Mouse (Mus musculus) kidney, embryonic 14.5 days (tissue): ENCODE results near the gene Clpp. TPM values are rescaled to one million over a fixed set of nuclear protein-coding genes. Genes with fewer than 3 reads are reported as not detected.

Experiments
- ATAC-seq: fragments of 200-750 bp; cut with Nextera tagmentation; 2 replicates; pipeline ENCODE4 v1.8.0; 2017; ENCODE audit warnings: moderate number of reproducible peaks, mild to moderate bottlenecking, moderate TSS enrichment, moderate library complexity; ENCODE audit not compliant: low FRiP score, low TSS enrichment
- H3K27ac ChIP-seq: fragments of 300-500 bp; sonication (generic); 2 replicates; pipeline ENCODE4 v1.5.1; 2014; ENCODE audit warnings: low read depth, mild to moderate bottlenecking, low read length, moderate library complexity, mixed read lengths
- H3K27me3 ChIP-seq: fragments of 300-500 bp; sonication (generic); 2 replicates; pipeline ENCODE4 v1.6.1; 2014; ENCODE audit warnings: mild to moderate bottlenecking, low read length; ENCODE audit not compliant: control insufficient read depth, insufficient read depth
- H3K36me3 ChIP-seq: fragments of 300-500 bp; sonication (generic); 2 replicates; pipeline ENCODE4 v1.6.1; 2014; ENCODE audit warnings: low read length, mixed read lengths; ENCODE audit not compliant: control insufficient read depth, insufficient read depth
- H3K4me1 ChIP-seq: fragments of 300-500 bp; sonication (generic); 2 replicates; pipeline ENCODE4 v1.6.1; 2014; ENCODE audit warnings: low read length, mixed read lengths; ENCODE audit not compliant: control insufficient read depth, insufficient read depth
- H3K4me2 ChIP-seq: fragments of 300-500 bp; sonication (generic); replicated peaks from 2 replicates; pipeline ENCODE4 v1.6.1; 2014; ENCODE audit warnings: low read depth, mild to moderate bottlenecking, low read length
- H3K4me3 ChIP-seq: fragments of 300-500 bp; sonication (generic); 2 replicates; pipeline ENCODE4 v1.5.1; 2014; ENCODE audit warnings: mild to moderate bottlenecking, low read length
- H3K9ac ChIP-seq: fragments of 300-500 bp; sonication (generic); 2 replicates; pipeline ENCODE4 v1.6.1; 2014; ENCODE audit warnings: low read depth, mild to moderate bottlenecking, low read length, moderate library complexity
- H3K9me3 ChIP-seq: fragments of 300-500 bp; sonication (generic); 2 replicates; pipeline ENCODE4 v1.6.1; 2016; ENCODE audit warnings: low read length; ENCODE audit not compliant: control insufficient read depth
- WGBS: fragments of 180-500 bp; shearing (Covaris S2); extraction: QIAGEN DNeasy Blood & Tissue Kit; methylation state at CpG from one replicate; pipeline ENCODE4 v1.1.7; 2014; 5-methylcytosine and 5-hydroxymethylcytosine counted together
- polyA plus RNA-seq: library from polyadenylated mRNA; unstranded; fragments of >200 nt; fragmentation: Nextera tagmentation; extraction: Ambion mirVana; gene quantifications from 2 replicates; pipeline ENCODE4 v1.2.1, GENCODE M21; 2014

Gene Clpp
- polyA plus RNA-seq, 1 experiment from 2014 or later = 173 TPM

DNA sequence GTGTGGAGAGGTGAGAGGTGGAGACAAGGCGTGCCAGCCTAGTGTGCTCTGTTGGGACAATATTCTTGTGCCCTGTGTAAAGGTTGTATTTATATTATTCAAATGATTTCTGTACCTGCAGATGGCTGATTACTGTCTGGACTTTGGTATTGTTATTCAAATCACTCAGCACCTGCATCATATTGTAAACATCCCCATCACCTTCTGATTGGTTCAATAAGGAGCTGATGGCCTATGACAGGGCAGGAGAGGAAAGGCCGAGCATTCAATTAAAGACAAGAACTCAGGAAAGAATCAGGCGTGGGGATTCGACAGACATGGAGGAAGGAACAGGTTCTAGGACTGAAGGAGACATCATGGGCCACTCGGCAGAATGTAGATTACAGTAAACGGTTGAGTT, 26.5 kb upstream of the Clpp start:
- no peaks in the 10 kb centered on the region for H3K36me3 ChIP-seq
- no peak for ATAC-seq

DNA sequence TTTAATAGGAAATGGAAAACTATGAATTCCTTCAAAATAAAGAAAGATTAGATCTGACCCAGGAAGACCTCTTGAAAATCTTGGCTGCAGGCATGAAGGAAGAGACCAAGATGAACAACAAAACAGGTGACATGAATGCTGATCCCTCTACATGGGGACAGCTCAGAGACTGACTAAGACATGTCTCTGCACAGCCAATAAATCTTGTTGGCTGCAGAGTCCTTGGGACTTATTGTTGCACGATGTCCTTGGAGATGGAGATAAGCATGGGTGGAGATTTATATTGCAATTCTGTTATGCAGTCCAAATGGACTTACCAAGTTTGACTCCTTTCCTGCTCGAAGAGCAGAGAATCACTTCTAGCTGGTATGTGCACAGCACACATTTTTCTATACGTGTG, 20.8 kb upstream of the Clpp start:
- ATAC-seq = no peak
- H3K9ac ChIP-seq = no peak overlapping the region
- no peaks in the 10 kb centered on the region for H3K36me3 ChIP-seq
- H3K27me3 ChIP-seq = 0 out of 2 replicates have a peak, but pooled peaks cover 3% of the 10 kb centered on the region
- no peaks in the 10 kb centered on the region for H3K4me1 ChIP-seq
- no peaks in the 10 kb centered on the region for H3K9me3 ChIP-seq
- 63% methylated on average over 3 of the region's 3 CpGs for WGBS
- H3K4me3 ChIP-seq = no peak overlapping the region
- H3K27ac ChIP-seq = no peak overlapping the region
- no peak overlapping the region for H3K4me2 ChIP-seq

More for the DNA sequence above, 26.5 kb upstream of the Clpp start:
- Histone ChIP-seq H3K4me2 (no peak overlapping the region), H3K4me1 (no peaks in the 10 kb centered on the region), H3K27ac (no peak overlapping the region), H3K9me3 (peaks cover 2% of the 10 kb centered on the region; the same call in 1 of the 2 replicates), H3K4me3 (no peak overlapping the region), H3K27me3 (0 out of 2 replicates have a peak, but pooled peaks cover 3% of the 10 kb centered on the region), H3K9ac (no peak overlapping the region)
- whole genome bisulfite sequencing = 81% methylated on average over 6 of the region's 6 CpGs

DNA sequence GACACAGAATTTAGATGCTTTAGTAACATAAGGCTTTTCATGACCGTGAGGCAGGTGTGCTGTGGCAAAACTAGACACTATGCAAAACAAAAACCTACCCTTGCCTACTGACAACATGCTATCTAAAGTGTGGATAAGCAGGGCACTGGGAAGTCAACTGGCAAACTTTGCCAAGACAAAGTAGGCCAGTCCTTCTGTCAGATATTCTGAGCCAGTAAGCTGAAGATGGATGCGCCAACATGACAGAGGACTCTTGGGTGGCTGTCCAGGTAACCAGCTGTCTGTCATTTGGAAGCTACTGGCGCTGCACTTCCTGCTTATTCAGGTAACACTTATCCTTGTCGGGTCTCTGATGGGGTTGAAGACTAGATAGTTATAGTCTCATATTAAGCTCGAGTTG, 20.0 kb upstream of the Clpp start:
- no peak overlapping the region for H3K9ac ChIP-seq
- H3K36me3 ChIP-seq = no peaks in the 10 kb centered on the region
- WGBS = 72% methylated on average over 5 of the region's 5 CpGs
- no peak overlapping the region for H3K4me3 ChIP-seq
- ATAC-seq = no peak
- no peak overlapping the region for H3K4me2 ChIP-seq
- H3K4me1 ChIP-seq = no peaks in the 10 kb centered on the region
- H3K9me3 ChIP-seq = no peaks in the 10 kb centered on the region
- 0 out of 2 replicates have a peak, but pooled peaks cover 3% of the 10 kb centered on the region for H3K27me3 ChIP-seq
- no peak overlapping the region for H3K27ac ChIP-seq

DNA sequence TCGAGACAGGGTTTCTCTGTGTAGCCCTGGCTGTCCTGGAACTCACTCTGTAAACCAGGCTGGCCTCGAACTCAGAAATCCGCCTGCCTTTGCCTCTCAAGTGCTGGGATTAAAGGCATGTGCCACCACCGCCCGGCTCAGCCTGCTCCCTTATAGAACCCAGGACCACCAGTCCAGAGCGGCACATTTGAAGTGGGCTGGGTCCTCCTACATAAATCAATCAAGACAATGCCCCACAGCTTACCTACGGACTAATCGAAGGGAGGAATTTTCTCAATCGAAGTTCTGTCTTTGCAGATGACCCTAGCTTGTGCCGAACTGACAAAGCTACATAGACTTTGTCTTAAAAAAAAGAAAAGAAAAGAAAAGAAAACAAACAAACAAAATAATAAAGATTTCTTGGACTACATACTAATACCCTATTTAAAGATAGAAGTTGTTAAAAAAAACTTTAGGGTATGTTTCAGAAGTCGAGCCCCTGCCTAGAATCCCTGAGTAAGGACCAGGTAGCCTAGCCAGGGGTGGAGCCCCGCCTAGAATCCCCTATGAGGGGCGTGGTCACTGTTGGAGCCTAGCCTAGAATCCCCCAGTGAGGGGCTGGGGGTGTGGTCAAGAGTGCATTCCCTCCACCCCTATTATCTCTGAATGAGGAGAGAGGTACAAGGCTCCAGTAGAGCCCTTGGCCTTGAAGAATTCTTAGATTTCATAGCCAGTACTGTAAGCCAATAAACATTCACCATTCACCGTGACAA, 16.0 kb upstream of the Clpp start:
- no peak overlapping the region for H3K9ac ChIP-seq
- WGBS = 62% methylated on average over 13 of the region's 14 CpGs
- no peak for ATAC-seq
- H3K9me3 ChIP-seq = no peaks in the 10 kb centered on the region
- H3K4me2 ChIP-seq = no peak overlapping the region
- no peak overlapping the region for H3K27ac ChIP-seq
- H3K4me3 ChIP-seq = no peak overlapping the region
- H3K27me3 ChIP-seq = no peaks in the 10 kb centered on the region
- H3K36me3 ChIP-seq = no peaks in the 10 kb centered on the region
- H3K4me1 ChIP-seq = no peaks in the 10 kb centered on the region

DNA sequence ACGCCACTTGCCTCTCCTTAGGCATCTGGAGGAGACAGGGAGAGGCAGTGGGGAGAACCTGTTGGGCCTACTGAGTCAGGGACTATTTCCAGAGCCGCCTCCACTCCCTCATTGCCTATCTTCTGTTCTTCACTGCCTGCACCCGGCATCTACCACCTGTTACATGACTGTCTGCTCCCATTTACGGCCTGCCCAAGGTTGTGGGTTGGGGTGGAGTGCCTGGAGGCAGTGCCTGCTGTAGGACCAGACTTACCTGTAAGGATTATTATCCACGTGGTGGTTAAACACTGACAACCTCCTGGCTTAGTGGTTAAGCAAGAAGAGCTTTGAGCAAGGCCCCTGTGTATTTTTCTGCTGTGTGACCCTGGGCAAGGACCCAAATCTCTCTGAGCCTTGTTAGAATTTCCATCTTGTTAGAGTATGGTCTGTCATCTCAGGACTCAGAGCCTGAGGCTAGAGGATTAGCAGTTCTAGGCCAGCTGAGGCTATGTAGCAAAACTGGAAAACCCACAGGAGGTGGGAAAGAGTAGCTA, 15.3 kb upstream of the Clpp start:
- no peak for ATAC-seq

DNA sequence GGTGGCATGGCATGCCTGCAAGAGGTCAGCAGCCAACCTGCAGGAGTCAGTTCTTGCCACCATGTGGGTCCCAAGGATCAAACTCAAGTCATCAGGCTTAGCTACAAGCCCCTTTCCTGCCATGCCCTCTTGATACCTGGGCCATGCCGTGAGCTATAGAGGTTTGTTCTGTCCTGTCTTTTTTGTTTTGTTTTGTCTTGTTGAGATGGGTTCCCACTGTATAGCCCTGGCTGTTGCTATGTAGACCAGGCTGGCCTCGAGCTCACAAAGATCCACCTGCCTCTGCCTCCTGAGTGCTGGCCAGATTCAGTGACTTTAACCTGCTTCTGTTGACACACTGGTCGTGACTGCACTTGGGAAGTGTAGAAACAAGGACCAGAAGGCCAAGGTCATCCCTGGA, 14.7 kb upstream of the Clpp start:
- H3K9ac ChIP-seq = no peak overlapping the region
- no peak overlapping the region for H3K4me3 ChIP-seq
- WGBS = 75% methylated on average over 3 of the region's 3 CpGs
- no peaks in the 10 kb centered on the region for H3K9me3 ChIP-seq
- ATAC-seq = no peak
- no peaks in the 10 kb centered on the region for H3K27me3 ChIP-seq
- H3K4me2 ChIP-seq = no peak overlapping the region
- no peaks in the 10 kb centered on the region for H3K36me3 ChIP-seq
- no peaks in the 10 kb centered on the region for H3K4me1 ChIP-seq
- no peak overlapping the region for H3K27ac ChIP-seq

More for the DNA sequence above, 15.3 kb upstream of the Clpp start:
- no peaks in the 10 kb centered on the region for H3K36me3 ChIP-seq
- H3K27me3 ChIP-seq = no peaks in the 10 kb centered on the region
- H3K4me2 ChIP-seq = no peak overlapping the region
- H3K9ac ChIP-seq = no peak overlapping the region
- H3K9me3 ChIP-seq = no peaks in the 10 kb centered on the region
- H3K27ac ChIP-seq = no peak overlapping the region
- 75% methylated on average over 5 of the region's 5 CpGs for WGBS
- H3K4me3 ChIP-seq = no peak overlapping the region
- no peaks in the 10 kb centered on the region for H3K4me1 ChIP-seq

DNA sequence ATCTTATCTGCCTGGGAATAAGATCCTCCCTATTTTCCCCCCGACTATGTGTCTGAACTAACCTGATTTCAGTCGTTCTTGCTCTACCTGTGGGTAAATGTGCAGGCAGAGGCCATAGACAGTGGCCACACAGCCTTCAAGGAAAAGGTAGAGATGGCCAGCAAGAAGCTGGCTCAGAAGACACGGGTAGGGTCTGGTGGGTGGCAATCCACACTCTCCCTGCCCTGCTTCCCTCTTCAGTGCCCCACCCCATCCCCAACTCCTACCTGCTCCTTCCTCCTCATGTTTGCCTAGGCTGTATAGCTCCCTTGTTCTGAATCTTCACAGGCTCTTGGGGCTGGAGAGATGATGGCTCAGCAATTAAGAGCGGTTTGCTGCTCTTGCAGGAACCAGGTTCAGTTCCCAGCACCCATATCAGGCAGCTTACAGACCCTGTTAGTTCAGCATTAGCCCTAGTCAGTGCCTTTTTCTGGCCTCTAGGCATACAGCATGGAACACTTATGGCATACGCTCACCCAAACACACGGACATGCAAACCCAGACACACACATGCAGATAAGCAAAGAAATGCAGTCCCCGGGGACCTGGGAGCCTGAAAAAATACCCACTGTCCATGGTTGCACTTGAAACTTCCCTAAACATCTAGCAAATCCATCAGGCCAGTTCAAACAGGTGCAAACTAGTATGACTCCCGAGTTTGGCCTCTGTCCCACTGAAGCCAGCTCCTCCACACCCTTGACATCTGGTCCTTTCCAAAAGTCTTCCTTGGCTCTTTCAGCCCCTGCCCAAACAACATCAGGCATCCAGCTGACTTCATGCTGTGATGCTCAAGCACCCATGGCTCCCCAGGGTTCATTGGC, 13.3 kb upstream of the Clpp start:
- 78% methylated on average over 8 of the region's 8 CpGs for WGBS
- ATAC-seq = no peak

DNA sequence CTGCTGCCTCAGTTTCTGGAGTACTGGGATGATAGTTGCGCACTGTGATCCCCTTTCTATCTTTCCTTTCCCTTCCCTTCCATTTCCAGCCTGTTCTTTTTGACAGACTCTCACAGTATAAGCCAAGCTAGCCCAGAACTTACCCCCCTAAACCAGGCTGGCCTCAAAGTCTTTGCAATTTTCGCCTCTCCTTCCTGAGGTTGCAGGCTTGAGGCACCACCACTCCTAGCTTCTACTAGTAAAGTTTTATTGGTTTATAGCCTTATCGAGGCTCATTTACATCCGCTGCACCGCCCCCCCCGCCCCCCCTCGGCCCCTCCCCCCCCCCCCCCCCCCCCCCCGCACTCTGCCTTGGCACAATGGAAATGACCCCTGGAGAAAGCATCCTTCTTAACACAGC, 10.6 kb upstream of the Clpp start:
- Histone ChIP-seq H3K9me3 (no peaks in the 10 kb centered on the region), H3K4me1 (no peaks in the 10 kb centered on the region), H3K9ac (no peak overlapping the region), H3K36me3 (no peaks in the 10 kb centered on the region), H3K4me3 (no peak overlapping the region), H3K27ac (no peak overlapping the region), H3K4me2 (no peak overlapping the region), H3K27me3 (no peaks in the 10 kb centered on the region)
- no peak for ATAC-seq
- whole genome bisulfite sequencing = 15% methylated on average over 7 of the region's 8 CpGs

More for the DNA sequence above, 13.3 kb upstream of the Clpp start:
- Histone ChIP-seq H3K4me3 (no peak overlapping the region), H3K4me1 (no peaks in the 10 kb centered on the region), H3K9me3 (no peaks in the 10 kb centered on the region), H3K27me3 (no peaks in the 10 kb centered on the region), H3K27ac (no peak overlapping the region), H3K9ac (no peak overlapping the region), H3K4me2 (no peak overlapping the region), H3K36me3 (no peaks in the 10 kb centered on the region)

DNA sequence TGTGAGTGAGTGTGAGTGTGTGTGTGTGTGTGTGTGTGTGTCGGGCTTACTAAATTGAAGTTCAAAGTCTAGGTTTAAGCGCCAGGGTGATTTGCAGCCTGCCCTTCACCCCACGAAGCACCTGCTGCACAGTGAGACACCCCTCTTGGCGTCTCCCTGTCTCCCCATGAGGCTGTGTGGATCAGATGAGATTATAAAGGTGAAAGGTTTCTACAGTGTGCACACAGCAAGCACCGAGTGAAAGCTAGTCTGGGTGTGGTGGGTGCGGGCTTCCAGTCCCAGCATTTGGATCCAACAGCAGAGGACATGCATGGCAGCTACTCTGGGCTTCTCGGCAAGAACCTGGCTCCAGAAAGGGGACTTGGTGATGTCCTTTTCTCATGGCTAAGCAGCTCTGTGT, 9.1 kb upstream of the Clpp start:
- 69% methylated on average over 7 of the region's 7 CpGs for WGBS
- ATAC-seq = no peak
- H3K36me3 ChIP-seq = no peaks in the 10 kb centered on the region
- H3K27ac ChIP-seq = no peak overlapping the region
- H3K4me1 ChIP-seq = no peaks in the 10 kb centered on the region
- no peak overlapping the region for H3K4me3 ChIP-seq
- H3K9me3 ChIP-seq = no peaks in the 10 kb centered on the region
- no peak overlapping the region for H3K4me2 ChIP-seq
- H3K27me3 ChIP-seq = no peaks in the 10 kb centered on the region
- H3K9ac ChIP-seq = no peak overlapping the region
